Mouse (Mus musculus) large intestine, adult 2 months (tissue): ENCODE data around the gene Homer2. TPM values are rescaled to one million over a fixed set of nuclear protein-coding genes. Genes with fewer than 3 reads are reported as not detected.

Experiments used
- polyA plus RNA-seq: library from polyadenylated mRNA; depleted of rRNA; stranded (reverse); fragments of >200 nt; gene quantifications from 2 replicates; pipeline ENCODE4 v1.2.3, GENCODE M21; 2012; rRNA removed

Gene Homer2
- polyA plus RNA-seq, 1 experiment = 13.8 TPM

Other genes starting within 250 kb of the Homer2 start
- 1.5 and 1.7 TPM in 2 replicates for gene Ap3b2, start 213.6 kb downstream of the Homer2 start, polyA plus RNA-seq
- gene BC048679, start 209.2 kb downstream of the Homer2 start, polyA plus RNA-seq = not detected in 2 replicates
- gene Fsd2, start 140.6 kb downstream of the Homer2 start, polyA plus RNA-seq = 0.04 and 0.18 TPM in 2 replicates
- 18.5 and 22.4 TPM in 2 replicates for gene Whamm, start 136.3 kb downstream of the Homer2 start, polyA plus RNA-seq
- gene Ramac, start 55.4 kb upstream of the Homer2 start, polyA plus RNA-seq = 12.3 and 12.8 TPM in 2 replicates
- gene 3110040N11Rik, start 82.0 kb upstream of the Homer2 start, polyA plus RNA-seq = 33.4 and 33.5 TPM in 2 replicates
- gene Btbd1, start 121.9 kb upstream of the Homer2 start, polyA plus RNA-seq = 16.1 and 21.7 TPM in 2 replicates
- not detected in 2 replicates for gene Gm10160, start 148.3 kb upstream of the Homer2 start, polyA plus RNA-seq
- 32.3 and 43.5 TPM in 2 replicates for gene Tm6sf1, start 151.5 kb upstream of the Homer2 start, polyA plus RNA-seq
- 0.67 and 0.93 TPM in 2 replicates for gene Hdgfl3, start 226.9 kb upstream of the Homer2 start, polyA plus RNA-seq